Mouse (Mus musculus) heart, postnatal 4 days (tissue): ENCODE measurements around the gene Mon2. TPM values are rescaled to one million over a fixed set of nuclear protein-coding genes. Genes with fewer than 3 reads are reported as not detected.
A peak's percentile ranks its signal among the peaks of the same experiment; 100 is the strongest.

Experiments
- DNase-seq: peaks from one replicate; pipeline ENCODE4 v3.0.0; 2021
- total RNA-seq, 2 experiments: library from RNA; stranded (reverse); gene quantifications; 2 replicates each; pipeline ENCODE4 v1.2.3; 2021

The Mon2 gene
- total RNA-seq, 2 experiments from 2014 or later = 45.0 to 45.9 TPM

DNA sequence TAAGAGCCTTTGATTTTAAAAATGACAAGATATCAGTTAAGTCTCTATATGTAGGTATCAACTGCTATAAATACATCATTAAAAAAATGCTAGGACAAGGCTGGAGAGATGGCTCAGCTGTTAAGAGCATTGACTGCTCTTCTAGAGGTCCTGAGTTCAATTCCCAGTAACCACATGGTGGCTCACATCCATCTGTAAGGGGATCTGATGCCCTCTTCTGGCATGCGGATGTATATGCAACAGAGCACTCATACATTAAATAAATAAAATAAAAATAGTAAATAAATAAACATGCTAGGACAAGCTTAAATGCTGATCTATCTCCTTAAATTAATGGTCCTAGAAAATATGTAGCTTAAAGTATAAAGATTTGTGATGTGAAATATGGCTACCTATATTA is 19.2 kb downstream of the Mon2 start:
- no peak for DNase-seq

DNA sequence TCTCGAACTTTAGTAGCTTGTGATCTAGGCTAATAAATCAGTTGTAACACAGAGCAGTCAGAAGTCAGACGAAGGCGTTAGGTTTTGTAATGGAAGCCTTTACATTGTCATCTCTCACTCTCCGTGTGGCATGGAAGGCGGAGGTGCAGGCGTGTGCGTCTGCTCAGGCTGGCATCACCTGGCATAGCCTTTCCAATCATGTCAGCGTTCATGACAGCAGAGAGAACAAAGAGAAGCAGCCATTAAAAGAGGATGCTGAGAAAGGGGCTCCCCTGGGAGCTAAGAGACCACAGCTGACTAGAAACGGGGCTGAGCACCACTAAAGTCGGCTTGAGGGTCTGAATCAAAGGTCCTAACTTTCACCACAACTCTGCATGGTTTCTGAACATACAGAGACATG is 19.8 kb downstream of the Mon2 start:
- DNase-seq = no peak

DNA sequence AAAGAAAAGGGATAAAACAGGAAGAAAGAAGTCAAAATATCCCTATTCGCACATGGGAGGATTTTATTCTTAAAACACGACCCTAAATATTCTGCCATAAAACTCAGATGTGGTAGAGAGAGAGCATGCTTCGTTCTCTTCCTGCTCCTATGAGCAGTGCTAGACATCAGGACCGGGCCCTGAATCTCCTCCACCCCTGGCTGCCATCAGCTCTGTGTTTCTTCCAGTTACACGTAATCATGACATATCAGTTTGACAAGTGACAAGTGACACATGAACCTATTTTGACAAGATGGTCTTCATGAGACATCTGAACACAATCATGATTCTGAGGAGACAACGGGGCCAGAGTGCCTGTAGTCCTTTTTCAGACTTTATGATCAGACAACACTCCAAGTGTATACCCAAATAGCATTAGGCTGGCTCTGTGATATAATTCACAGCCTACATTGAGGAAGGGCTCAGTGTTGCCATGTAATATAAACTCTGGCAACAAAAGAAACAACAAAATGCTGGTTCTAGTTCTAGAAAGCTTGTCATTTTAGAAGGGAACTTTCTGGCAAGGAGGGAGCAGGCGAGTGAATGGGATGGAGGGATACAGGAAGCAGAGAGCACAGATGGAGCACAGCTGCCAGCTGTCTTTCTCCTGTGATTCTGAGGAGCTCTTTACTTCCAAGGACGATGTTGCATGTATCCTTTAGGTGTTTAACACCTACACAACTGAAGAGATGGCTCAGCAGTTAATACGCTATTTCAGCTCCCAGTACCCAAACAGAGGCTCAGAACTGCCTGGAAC is 20.9 kb downstream of the Mon2 start:
- DNase-seq = no peak

DNA sequence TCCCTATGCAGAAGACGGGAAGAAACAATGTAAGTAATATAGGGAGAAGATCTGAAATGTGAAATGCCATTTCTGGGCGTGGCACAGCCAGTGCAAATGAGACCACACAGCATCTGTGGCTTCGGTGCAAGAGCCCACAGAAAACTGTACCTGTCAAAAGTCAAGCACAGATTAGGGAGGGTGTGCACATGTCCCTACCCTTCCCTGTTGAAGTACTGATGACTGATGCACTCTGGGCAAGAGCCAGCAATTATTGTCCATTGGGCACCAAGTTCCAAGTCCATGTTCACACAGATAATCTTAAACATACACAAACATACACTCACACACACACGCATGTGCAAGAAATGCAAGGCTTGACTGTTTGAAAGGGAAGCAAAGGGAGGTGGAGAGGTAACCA is 22.7 kb downstream of the Mon2 start:
- no peak for DNase-seq

DNA sequence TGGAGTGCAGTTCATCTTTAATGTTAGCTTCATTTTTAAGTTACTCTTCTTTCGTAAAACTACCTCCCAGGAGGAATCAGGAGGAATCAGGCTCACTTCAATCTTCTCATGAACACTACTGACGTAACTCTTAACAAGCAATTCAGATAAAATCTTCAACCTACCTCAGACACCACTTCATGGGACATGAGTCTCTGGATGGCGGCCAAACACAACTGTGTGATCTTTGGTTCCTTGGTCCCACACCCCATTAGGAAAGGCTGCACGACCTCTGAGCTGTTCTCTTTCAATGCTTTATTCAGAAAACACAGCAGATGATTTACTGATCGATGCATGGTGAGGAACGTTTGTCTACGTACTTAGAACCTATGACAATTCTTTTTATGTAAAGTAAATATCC is 24.3 kb downstream of the Mon2 start:
- peak; percentile 58 for DNase-seq

DNA sequence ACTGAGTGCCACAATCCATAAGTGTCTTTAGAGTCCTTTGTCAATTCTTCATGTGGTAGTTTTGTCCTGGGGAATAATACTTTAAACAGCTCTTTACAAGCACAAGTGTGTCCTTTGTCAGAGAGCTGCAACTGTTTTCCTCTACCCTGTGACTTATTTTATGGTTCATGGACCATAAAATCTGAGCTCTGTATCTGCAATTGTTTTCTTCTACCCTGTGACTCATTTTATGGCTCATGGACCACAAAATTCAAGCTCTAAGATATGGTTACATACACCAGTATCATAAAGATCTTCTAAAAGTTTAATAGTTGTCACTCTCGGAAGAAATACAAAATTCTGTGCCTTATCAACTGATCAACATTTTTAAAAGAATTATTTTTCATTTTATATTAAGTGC is 27.6 kb downstream of the Mon2 start:
- no peak for DNase-seq

DNA sequence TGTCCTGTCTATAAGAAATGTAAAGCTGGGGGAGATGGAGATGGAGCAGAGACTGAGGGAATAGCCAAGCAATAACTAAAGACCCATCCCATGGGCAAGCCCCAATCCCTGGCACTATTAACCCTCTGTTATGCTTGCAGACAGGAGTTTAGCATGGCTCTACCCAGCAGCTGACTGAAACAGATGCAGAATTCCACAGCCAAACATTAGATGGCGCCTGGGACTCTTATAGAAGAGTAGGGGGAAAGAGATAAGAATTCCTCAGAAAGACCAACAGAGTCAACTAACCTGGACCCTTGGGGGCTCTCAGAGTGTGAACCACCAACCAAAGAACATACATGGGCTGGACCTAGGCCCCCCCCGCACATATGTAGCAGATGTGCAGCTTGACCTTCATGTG is 36.4 kb downstream of the Mon2 start:
- DNase-seq = no peak

DNA sequence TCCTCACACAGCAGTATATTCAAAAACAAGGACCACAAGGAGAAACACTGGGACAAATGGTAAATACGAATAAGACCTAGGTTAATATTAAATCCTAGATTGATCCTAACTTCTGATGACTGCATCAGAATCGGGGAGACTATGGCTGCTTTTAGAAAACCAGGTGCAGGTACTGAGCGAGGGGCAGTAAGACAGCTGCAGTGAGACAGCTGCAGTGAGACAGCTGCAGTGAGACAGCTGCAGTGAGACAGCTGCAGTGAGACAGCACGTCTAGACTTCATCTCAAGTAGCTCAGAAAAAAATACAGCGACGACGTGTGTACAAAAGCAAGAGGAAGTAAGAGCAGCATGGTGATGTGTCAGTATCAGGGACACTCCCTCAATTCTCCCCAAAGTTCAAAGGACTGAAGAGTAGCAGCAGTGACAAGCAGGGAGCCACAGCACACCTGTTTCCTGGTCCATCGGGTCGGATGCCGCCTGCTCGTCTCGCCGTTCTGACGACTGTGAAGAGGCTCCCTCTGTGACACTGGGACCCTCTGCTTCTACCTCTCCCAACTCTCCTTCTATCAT is 44.1 kb downstream of the Mon2 start:
- DNase-seq = no peak

DNA sequence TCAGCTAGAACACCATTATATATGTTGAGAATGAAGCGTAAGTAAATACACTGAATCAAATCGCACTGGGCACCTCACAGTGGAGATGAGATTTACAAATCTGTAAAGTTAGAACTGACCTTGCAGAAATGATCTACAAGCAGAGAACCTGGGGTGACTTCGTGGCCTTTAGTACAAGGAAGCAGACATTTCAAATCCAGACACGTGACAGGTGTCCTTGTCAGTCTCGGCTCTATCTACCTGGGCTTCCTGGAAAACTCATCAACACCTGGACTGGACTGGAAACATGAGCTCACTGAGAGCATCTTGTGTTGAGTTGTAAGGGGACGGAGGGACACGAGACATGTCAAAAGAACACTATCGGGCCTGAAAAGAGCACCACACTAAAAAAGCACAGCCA is 44.9 kb downstream of the Mon2 start:
- no peak for DNase-seq

DNA sequence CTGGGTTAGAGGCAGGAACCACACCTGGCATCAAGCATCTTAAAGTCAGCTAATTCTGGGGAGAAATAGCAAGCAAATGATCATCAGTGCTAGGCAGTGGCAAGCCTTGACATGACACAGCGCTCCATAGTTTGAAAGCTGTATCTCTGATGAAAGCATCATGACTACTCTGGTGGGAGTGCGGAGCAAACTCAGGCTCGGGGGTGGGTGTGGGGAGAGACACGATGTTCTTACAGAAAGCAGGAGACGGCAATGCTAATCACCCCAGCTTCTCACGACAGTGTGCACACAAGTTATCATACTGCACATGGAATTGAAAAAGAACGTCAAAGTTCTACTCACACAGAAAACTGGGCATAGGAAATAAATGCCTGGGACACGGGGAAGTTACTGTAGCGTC is 45.7 kb downstream of the Mon2 start:
- DNase-seq = no peak

DNA sequence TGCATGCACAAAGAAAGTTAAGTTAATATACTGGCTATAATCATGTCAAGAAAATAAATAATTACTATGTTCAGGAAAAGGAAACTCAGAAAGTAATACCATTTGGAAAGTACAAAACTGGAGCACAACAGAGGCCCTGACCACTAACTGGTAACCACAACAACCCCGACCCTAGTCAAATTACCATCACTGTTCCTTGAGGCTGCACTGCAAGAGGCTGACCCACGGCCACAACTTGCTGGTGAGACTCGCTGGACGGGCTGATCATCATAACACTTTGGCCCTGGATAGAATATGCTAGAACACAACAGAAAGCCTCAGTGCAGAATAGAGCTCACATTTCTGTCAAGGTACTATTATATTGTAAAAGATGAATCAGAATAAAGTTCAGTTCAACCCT is 47.4 kb downstream of the Mon2 start:
- DNase-seq = no peak

DNA sequence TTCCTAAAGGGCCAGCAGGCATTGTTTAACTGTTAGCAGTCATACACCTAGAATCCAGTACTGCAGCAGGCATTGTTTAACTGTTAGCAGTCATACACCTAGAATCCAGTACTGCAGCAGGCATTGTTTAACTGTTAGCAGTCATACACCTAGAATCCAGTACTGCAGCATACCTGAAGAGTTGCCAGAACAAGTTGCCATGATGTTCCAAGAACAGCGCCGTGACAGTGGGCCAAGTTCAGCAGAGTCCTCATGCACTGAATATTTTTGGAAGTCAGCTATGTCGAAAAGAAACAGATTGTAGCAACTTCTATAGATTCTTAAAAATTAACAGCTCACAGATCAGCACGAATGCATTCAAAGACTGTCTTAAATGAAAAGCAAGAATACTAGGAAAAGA is 49.6 kb downstream of the Mon2 start:
- peak; percentile 22 for DNase-seq

DNA sequence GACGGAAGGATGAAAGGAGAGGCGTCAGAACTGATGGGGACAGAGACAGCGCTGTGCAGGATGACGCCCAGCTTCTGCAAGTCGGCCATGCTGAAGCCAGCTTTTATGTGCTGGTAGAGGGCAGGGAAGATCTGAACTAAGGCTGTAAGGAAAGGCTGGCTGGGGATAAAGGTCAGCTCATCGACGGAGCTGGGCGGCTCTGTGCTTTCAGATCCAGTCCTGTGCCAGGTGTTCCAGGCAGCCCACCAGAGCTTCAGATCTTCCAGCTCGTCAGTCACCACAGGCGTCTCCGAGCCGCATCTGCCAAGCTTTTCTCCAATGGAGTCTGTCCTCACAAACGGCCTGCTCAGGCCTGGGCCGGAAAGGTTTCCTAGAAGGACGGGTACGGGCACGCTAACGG is 62.9 kb downstream of the Mon2 start:
- DNase-seq = no peak

DNA sequence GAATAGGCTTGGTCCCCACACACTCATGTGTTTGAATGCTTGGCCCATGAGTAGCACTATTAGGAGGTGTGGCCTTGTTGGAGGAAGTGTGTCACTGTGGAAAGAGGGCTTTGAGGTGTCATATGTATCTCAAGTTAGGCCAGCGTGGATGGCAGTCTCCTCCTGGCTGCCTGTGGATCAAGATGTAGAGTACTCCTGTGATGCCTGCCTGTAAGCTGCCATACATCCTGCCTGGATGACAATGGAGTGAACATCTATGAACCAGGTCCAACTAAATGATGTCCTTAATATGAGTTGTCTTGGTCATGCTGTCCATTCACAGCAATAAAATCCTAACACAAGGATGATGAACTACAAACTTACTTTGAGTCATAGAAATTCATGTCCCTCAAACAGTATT is 64.9 kb downstream of the Mon2 start:
- DNase-seq = no peak

DNA sequence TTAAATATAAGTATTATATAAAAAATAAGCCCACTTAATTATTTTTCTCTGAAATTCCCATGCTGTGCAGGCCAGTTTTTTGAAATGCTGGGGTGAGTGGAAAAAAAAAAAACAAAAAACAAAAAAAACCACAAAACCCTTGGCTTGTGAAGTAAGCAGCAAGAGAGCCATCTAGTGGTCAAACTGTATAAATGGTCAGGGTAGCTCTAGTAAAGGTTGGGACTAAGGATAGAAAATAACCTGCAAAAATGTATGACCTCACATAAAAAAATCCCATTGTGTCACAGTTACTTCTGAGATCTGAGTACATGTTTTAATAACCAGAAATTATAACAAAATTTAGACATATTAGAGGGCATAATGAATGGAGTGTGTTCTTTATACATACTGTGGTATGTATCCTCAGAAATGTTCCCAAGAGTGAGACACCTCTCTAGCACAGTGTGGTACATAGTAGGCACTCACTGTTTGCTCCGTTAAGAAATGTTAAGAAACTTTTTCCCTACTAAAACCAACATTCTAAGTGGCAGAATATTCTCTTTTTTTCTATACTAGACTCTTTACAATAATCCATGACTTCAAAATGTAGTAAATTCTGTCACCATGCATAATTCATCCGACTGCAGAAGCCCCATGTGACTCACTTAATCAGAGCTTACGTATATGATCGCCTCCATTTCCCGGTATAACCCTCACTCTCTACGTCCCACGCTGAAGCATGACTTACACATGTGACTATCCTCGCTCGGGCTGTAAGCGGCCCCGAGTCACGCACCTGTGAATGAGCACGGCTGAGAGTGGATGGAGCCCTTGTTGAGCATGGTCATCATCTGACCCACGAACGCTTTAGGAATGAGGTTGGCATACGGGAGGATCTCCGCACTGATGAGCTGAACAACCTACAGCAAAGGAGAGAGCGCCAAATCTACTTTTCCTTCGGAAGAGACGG is 70.8 kb downstream of the Mon2 start:
- no peak for DNase-seq

DNA sequence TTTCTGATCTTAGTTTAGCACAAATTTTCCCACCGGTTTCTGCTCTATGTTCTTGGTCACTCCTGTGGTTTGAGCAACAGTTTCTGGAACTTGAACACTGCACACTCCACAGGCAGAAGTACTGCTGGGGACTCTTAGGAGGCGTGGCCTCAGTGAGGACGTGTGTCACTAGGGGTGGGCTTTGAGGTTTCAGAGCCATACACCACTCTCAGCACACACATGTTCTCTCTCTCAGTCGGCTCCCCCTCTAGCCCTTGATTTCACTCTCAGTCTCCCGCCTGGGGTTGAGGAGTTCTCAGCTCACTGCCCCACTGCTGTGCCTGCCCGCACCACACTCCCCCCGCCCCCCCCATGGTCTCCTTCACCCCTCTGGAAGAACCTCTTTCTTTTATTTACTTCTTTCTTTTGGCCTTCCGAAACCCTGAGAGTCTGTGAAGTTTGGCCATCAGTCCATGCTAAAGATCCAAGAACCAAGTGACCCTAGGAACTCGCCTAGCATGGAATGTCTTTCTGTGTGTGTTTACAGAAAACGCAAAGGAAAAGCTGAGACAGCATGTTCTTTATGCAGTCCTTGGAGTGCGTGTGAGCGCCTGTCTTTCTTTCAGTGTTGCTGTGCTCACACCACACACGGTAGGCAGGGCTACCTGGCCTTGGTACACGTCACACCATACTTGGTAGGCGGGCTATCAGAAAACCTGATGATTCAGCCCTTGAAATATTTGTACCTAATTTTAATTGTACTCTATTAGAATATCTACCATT is 71.6 kb downstream of the Mon2 start:
- DNase-seq = no peak

DNA sequence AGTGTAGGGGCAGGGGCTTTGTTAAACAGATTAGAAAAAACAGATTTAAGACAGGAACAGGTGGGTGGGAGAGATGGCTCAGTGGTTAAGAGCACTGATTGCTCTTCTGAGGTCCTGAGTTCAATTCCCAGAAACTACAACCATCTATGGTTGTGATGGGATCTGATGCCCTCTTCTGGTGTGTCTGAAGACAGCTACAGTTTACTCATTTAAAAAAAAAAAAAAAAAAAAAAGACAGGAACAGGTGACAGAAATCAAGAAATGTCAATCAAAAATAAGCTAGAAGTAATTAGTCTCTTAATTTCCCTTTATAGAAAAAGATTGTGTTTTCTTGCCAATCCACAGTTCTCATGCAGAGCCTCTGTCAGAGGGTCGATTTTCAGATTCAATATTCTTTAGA is 74.3 kb downstream of the Mon2 start:
- no peak for DNase-seq

DNA sequence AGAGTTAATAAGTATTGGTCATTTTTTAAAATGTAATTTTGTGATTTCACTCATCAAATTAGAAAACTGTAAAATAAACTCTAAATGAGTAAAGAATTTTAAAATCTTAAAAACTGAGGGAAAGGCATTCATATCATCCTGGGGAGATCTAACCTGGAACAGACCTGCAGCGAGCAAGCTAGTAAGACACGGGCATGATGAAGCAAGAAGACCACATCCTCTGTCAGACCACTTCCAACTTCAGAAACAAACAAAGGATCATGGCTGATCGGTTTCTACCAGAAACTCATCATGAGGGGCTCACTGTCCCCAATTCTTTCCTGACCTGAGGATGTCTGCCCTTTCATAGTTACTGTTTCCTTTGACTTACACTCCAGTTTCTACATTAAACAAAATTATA is 74.9 kb downstream of the Mon2 start:
- DNase-seq = no peak

DNA sequence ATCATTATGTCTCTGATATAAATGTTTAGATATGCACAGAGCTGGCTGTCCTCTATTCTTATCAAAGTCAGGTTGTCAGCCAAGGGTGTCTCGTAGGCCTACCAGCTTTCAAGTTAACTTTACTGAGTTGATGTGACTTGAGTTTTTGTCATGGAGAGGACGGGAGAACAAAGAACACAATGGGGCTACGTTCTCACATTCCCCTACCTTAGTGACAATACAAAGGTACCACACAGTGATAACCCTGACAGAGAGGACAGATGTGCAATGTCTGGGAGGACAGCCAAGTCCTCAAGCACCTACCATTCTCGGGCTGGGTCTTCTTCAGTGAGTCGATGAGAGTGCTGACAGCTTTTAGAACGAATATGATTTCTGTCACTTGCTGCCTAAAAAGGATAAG is 76.9 kb downstream of the Mon2 start:
- no peak for DNase-seq

DNA sequence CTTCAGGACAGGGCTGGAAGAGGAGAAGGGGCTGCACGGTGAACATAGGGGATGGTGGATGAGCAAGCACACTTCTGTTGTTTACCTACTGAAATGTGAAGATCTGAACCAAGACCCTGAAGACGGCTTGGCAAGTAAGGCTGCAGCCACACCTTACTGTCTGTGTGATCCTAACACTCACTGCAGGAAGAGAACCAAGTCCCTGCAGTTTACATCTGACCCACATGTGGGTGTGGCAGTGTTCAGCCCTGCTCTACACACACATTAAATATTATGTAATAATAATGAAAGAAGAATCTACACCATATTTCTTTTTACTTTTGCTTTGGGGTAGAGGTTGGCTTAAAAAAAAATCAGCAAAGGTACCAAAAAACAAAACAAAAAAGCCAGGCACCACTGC is 78.5 kb downstream of the Mon2 start:
- DNase-seq = no peak

DNA sequence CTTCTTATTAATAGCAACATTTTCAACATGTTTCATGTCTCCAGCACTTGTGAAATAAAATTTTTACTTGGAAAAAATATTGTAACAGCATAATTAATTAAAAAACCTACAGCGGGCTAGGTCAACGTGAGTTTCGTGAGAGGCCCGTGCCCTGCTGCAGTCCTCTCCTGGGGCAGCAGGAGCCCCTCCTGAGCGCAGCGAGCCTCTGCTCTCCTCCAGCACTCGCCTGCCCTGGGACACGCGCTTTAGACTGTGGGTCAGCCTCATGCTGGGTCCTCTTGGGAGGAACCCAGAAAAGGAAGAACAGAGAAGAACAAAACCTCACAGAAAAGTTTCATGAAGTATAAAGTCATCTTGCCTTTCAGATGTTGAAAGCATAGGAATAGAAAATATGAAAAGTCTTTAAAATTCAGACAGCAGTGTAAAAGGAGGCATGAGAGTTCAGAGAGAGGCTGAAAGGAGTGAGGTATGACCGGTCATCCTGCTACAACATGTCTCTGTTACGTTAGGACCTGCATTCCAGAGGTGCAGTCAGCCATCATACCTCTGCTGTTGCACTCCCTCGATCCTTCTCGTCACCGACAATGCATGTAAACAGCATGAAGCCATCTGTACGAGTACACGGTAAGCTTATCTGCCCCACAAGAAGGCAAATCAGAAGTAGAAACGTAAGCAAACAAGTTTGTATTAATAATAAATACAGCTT is 81.8 kb downstream of the Mon2 start:
- DNase-seq = no peak

DNA sequence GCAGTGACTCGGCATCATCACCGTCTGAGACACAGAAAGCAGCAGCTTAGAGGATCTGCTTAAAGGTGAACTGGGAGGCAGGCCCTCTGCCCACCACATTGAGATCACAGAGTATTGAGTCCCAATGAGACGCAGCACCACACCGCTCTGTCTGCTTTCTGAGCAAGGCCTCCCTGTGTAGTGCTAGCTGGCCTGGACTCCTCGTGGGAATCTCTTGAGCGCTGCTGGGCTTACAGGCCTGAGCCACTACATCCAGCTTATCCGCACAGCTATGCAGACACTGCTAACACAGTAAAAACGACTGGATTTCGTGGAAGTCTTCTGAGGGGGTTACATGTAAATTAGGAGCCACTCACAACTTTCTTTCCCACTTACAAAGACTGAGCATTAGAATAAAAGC is 84.7 kb downstream of the Mon2 start:
- DNase-seq = peak; percentile 27
